Mouse (Mus musculus) adrenal gland, postnatal 36 days (tissue): ENCODE measurements around the gene Sept9. TPM values are rescaled to one million over a fixed set of nuclear protein-coding genes. Genes with fewer than 3 reads are reported as not detected.
A peak's percentile ranks its signal among the peaks of the same experiment; 100 is the strongest.

Experiments used
- DNase-seq, 2 experiments: peaks; one replicate each; pipeline ENCODE4 v3.0.0; 2021; ENCODE audit warnings: mixed read lengths in 1 of 2
- total RNA-seq, 2 experiments: library from RNA; stranded (reverse); gene quantifications; 2 replicates each; pipeline ENCODE4 v1.2.3; 2021

Sept9 gene
- total RNA-seq, 2 experiments from 2014 or later, result 117 to 134 TPM

DNA sequence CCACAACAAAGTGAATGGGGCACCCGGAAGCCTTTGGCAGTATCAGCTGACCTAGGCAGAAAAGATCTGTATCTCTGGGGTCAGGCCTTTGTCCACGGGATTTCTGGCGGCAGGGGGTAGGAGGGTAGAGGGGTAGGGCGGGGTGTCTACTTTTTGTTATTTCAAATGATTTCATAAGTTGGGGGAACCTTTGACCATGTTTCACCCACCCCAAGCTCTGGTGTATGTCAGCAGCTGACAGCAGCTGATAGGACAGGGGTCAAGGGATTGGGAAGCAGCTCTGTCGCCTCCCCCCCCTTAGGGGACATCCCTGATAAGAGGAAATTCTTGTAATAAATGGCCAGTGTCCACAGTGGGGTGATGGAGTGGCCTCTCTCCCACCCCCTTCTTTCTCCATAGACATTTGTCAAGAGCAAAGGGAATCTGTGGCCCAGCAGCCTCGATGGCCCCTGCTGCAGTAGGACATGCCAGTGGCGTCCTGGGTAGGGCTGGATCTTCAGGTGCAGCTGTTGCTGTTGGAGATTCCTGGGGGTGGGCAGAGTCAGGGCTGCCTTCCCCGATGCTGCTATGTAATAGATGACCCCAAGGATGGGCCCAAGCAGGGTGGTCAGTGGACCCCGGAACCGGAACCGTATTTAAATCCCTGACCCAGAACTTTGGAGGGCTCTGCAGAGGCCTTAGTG lies 145.0 kb downstream of the Sept9 start:
- DNase-seq, result no peak

- DNase-seq, result no peak
Measured at GRCm38 (mm10) chr11:117345022-117345765, 145.7 kb downstream of the Sept9 start.

- peak; percentile 68 to 73 for DNase-seq
Measured at GRCm38 (mm10) chr11:117347256-117347655, 147.8 kb downstream of the Sept9 start.

GRCm38 (mm10) chr11:117348429-117349103 lies 149.1 kb downstream of the Sept9 start:
- no peak for DNase-seq

GRCm38 (mm10) chr11:117349429-117350363 lies 150.2 kb downstream of the Sept9 start:
- no peak for DNase-seq

DNA sequence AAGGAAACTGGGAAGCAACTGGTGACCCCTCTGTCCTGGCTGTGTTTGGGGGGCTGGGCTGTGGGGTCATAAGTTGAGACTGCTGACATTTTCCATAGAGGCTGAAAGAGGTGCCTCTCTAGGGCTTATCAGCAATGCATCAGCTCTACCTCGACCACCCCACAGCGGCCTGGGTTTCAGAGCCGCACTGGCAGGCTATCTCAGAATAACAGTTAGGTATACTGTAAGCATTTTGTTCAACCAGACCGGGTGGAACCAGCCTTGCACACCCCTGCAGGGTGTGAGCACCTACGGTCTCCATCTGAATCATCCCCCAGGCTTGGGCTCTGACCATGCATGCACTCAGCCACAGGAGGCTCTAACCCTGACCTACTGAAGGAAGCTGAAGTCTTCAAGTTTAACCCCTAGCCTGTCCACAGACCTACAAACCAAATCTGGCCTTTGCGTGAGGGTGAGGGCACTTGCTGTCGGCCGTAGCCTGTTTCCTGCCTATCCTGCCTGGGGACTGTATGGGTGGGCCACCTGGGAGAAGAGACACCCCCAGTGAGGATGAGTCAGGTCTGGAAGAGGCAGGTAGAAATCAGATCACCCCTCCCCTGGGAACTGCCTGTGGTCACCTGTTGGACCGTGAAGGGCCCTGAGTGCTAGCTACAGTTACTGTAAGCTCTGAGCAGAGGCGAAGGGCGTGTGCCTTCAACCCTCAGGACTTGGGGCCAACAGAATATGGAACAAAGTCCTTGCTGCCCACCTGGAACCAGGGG lies 151.2 kb downstream of the Sept9 start:
- peak in 1 of 2 experiments; percentile 46 for DNase-seq

DNA sequence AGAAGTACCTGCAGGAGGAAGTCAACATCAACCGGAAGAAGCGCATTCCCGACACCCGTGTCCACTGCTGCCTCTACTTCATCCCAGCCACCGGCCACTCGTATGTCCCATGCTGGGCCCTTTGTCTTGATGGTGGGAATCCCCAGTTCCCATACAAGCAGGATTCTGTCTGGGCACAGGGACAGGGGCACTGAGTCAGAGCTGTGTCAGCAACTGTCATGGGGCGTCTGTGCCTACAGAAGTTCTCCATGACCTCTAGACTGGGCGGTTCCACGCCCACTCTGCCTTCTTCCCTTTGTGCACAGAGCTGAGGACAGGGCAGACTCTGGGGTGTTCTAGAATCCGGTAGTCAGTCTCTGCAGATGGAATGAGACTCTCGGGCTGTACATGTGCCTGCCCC lies 153.7 kb downstream of the Sept9 start:
- DNase-seq, result peak; percentile 72 to 73

DNA sequence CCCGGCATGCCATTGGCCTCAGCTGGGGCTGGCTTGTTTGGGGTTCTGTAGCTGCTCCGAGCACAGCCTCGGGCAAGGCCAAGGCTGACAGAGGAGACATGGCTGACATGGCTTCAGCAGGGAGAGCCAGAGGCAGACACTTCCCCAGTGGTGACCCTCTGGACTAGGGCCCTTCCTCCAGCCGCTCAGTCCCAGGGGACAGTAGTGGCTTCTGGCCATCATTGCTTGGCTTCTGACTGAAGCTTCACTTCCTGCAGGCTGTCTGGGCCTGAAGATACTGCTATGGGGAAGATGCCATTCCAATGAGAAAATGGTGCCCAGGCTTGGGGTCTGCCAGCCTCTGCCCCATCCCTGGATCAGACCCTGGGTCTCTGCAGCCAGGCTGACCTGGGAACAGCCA lies 154.6 kb downstream of the Sept9 start:
- peak; percentile 61 to 74 for DNase-seq

GRCm38 (mm10) chr11:117356937-117357336 lies 157.5 kb downstream of the Sept9 start:
- no peak for DNase-seq

GRCm38 (mm10) chr11:117357916-117358639 lies 158.6 kb downstream of the Sept9 start:
- DNase-seq, result peak; percentile 92 to 94

DNA sequence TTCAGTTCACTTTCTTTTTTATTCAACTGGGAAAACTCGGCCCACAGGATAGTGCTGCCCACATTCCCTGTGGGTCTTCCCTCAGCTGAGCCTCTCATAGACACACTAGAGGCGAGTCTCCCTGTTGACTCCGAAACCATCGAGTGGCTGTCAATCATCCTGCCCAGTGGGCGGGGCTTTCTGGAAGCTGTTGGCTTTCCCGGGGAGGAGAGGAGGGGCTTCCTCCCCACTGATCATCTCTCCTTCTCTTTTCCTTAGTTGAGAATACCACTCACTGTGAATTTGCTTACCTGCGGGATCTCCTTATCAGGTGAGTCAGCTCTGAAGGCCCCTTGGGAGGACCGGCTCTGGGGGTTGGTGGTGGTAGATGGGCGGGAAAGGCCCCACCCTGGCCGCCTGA lies 159.7 kb downstream of the Sept9 start:
- no peak for DNase-seq

GRCm38 (mm10) chr11:117359870-117360269 lies 160.4 kb downstream of the Sept9 start:
- peak; percentile 76 to 79 for DNase-seq

GRCm38 (mm10) chr11:117360561-117360960 lies 161.1 kb downstream of the Sept9 start:
- DNase-seq, result no peak

- DNase-seq, result no peak
Measured at GRCm38 (mm10) chr11:117362307-117362706, 162.8 kb downstream of the Sept9 start.

GRCm38 (mm10) chr11:117363918-117364317 lies 164.5 kb downstream of the Sept9 start:
- no peak for DNase-seq

GRCm38 (mm10) chr11:117366426-117366825 lies 167.0 kb downstream of the Sept9 start:
- peak; percentile 48 to 71 for DNase-seq

DNA sequence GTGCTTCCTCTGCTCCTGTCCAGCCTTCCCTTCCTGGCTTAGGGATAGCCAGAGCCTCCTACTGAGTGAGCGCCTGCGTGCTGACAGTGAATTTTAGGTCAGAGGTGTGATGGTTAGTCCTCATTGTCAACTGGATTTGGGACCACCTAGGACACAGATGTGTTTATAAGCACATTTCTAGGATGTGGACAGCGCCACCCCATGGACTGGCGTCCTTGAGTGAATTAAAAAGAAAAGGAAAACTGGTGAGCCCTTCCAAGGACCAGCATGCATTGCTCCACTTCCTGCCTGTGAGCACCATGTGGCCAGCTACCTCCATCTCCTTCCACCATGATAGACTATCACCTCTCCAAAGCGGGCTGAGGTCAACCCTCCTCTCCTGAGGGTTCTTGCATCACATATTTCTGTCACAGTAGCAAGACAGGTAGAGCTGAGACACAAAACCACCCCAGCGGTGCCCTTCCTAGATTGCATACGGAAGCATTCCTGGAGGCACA lies 167.4 kb downstream of the Sept9 start:
- no peak for DNase-seq

GRCm38 (mm10) chr11:117367937-117368336 lies 168.5 kb downstream of the Sept9 start:
- no peak for DNase-seq

DNA sequence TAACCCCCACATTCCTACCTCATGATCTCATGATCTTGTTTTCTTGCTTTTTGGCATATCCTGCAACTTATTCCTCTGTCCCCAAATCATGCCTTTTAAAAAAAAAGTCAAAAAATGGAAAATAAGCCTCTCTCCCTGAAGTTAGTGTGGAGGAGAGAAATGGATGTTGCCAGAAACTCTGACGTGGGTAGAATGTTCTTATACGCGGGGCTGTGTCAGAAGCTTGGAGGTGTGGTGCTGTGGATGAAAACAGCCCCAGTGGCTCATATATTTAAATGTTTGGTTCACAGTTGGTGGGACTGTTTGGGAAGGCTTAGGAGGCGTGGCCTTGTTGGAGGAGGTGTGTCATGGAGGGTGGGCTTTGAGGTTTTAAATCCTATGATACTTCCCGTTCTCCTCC lies 169.9 kb downstream of the Sept9 start:
- no peak for DNase-seq

GRCm38 (mm10) chr11:117370262-117370850 lies 170.9 kb downstream of the Sept9 start:
- no peak for DNase-seq
